Mouse (Mus musculus): ENCODE measurements around the gene Gm4559.
A peak's percentile ranks its signal among the peaks of the same experiment; 100 is the strongest.
"Not testable (repeated sequence)": the region's sequence is repeated elsewhere in the genome, so short reads cannot be mapped to it uniquely, and the experiment has no call there.

Gene Gm4559

GRCm38 (mm10) chr7:142274263-142274662 is at the start of gene Gm4559:
Gene Gm4559, minus strand, starts transcription at chr7:142274363.
- not testable (repeated sequence) for ATAC-seq (ENCODE audit: low TSS enrichment)

- no peak for ATAC-seq (ENCODE audit: low TSS enrichment)
These were observed 49.4 kb upstream of the Gm4559 start for GRCm38 (mm10) chr7:142323396-142324117.

- no peak for ATAC-seq (ENCODE audit: low TSS enrichment)
These were observed 48.5 kb upstream of the Gm4559 start for GRCm38 (mm10) chr7:142322641-142323040.

DNA sequence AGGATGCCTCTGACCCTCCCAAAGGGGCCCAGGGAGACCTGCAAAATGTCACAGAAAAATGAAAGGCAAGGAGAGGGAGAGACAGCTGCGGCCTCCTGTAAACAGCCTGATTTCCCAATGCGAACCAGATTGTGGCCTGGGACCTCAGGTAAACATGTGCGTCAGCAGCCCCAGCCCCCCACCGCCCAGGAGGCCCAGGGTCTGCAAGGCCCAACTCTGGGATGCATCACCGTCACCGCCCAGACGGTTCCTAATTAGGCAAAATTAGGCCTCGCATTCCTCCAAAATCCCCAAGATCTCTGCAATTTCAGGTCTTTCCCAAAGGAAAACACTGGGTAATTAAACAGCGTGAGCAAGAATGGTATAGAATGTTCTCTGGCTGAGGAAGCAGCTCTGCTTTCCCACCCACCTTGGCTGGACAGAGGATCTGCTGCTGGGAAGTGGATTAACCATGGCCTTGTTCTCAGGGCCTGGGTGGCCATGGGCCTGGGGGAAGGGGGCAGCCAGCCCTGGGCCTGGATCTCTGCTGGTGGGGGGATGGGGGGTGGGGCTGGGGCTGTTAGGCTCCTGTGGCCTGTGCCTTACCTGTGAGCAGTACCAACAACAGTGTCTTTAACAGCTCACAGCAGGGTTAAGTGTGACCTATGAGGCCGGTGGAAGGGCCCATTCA is 47.6 kb upstream of the Gm4559 start:
- not testable (repeated sequence) for ATAC-seq (ENCODE audit: low TSS enrichment)

DNA sequence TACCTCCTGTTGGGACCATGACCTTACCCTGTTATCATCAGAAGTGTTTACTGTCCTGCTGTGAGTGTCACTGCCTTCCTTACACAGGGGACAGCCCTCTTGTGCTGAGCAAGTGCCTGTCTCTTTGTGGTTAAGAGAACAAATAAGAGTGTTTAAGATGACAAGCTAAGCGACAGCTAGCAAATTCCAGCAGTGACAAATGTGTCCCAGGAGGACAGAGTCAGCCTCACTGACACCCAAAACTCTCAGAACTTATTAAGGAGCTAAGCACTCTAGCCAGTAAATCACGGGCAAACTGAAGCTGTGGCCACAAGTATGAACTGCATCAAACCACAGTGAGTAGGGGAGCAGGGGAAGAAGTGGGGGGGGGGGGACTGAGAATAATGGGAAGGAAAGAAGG is 46.7 kb upstream of the Gm4559 start:
- ATAC-seq (ENCODE audit: low TSS enrichment), result no peak

DNA sequence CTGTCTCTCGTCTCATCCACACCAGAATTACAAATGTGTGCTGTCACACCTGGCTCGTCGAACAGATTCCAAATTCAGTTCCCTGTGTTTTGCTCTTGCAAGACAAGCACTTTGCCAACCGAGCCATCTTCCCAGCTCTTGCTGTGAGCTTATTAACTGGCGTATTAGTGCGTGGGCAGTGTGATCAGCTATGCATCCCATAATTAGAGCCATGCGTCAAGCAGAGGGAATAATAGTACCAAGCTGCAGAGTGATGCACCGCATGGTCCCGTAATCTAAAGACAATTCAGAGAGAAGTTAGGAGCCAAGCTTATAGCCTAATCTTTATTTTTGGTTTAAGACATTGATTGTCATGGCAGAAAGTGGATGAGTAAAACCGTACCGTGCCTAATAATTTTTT is 45.0 kb upstream of the Gm4559 start:
- no peak for ATAC-seq (ENCODE audit: low TSS enrichment)

GRCm38 (mm10) chr7:142317216-142317615 is 43.1 kb upstream of the Gm4559 start:
- no peak for ATAC-seq (ENCODE audit: low TSS enrichment)

DNA sequence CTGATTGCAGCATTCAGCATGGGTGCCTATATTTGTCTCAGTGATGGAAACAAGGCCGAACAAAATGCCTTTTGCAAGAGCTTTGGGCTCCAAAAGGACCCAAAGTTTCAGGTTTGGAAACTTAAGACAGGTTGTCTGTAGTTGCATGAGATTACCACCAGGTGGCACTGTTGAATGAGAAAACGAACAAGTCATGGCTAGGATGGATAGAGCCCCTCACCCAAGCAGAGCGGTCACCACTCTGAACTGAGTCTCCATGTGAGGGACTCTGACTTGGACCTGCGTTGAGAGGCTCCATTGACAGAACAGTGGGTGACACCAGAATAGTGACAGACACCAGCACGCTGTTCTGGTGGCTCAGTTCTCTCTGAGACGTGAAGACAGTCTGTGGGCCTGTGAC is 42.4 kb upstream of the Gm4559 start:
- no peak for ATAC-seq (ENCODE audit: low TSS enrichment)

DNA sequence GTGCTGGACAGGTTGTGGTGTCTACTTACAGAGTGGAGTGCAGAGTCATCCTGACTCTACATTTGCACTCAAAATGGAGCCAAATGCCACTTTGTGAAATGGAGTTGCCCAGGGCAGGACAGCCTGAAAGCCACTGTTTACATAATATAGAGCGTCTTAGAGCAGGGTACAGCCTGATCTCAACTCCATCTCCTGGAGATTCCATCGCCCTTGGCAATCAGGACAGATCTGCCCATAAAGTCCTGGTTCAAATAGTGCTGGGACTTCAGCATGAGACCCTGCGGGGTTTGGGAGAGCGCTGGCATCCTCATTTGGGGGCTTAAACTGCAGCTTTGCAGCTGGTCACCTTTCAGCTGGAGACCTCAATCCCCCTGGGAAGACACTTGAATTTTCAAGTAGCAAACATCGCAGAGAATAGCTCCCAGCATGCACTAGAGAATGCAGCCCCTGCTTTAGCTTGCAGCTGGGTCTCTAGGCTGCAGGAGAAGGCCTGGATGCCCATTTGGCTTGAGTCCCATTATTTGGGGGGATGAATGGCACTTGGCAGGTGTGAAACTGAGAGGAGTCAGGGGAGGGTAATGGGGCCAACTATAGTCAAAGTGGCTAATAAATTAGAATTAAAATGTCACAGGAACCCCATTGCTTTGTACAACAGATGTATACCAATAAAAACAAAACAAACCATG is 40.6 kb upstream of the Gm4559 start:
- ATAC-seq (ENCODE audit: low TSS enrichment), result no peak

GRCm38 (mm10) chr7:142303929-142304328 is 29.8 kb upstream of the Gm4559 start:
- not testable (repeated sequence) for ATAC-seq (ENCODE audit: low TSS enrichment)

- no peak for ATAC-seq (ENCODE audit: low TSS enrichment)
These were observed 29.1 kb upstream of the Gm4559 start, which contains the start of gene Krtap5-4 for GRCm38 (mm10) chr7:142303249-142303648. Gene Krtap5-4, plus strand, starts transcription at chr7:142303549.

- not testable (repeated sequence) for ATAC-seq (ENCODE audit: low TSS enrichment)
These were observed 22.9 kb upstream of the Gm4559 start, which contains the start of gene Krtap5-1 for GRCm38 (mm10) chr7:142297018-142297417. Gene Krtap5-1, minus strand, starts transcription at chr7:142297118.

- ATAC-seq (ENCODE audit: low TSS enrichment), result not testable (repeated sequence)
These were observed 21.9 kb upstream of the Gm4559 start for GRCm38 (mm10) chr7:142296108-142296507.

DNA sequence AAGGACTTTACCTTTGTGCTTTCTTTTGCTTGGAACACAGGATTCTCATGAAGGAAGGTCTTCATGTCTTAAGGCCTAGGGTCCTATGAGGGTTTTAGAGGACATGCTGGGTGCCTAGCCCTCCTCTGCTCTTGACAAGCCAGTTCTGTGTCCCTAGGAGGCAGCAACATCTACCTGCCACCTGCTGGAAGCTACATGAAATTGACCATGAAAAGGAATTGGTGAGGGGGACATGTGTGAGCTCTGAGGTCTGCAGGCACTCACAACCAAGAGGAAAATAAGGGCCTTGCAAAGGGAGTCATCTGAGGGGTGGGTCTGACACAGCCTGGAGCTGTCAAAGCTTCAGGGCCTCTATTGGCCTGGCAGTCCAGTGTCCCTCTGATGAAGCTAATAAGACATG is 21.3 kb upstream of the Gm4559 start:
- no peak for ATAC-seq (ENCODE audit: low TSS enrichment)

DNA sequence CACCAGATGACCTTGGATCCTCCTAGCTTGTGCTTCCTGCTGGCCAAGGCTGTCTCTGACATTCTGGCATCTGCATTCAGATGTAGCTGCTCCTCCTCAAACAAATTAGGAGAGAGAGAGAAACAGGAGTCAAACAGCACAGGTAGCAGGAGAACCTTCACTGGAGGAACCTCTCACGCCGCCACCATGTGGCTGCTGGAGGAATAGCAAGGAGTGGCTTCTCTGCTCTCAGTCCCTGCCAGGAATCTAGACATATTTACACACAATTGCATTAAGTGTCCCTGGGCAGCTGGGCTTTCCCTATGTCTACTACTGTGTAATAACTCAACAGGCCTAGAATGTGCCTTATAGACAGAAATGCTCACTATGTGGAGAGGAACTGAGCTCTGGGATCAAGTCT is 19.7 kb upstream of the Gm4559 start:
- ATAC-seq (ENCODE audit: low TSS enrichment), result 0 out of 2 replicates have a peak, but pooled peaks have one; percentile 50

GRCm38 (mm10) chr7:142285910-142286612 is 11.9 kb upstream of the Gm4559 start:
- not testable (repeated sequence) for ATAC-seq (ENCODE audit: low TSS enrichment)

DNA sequence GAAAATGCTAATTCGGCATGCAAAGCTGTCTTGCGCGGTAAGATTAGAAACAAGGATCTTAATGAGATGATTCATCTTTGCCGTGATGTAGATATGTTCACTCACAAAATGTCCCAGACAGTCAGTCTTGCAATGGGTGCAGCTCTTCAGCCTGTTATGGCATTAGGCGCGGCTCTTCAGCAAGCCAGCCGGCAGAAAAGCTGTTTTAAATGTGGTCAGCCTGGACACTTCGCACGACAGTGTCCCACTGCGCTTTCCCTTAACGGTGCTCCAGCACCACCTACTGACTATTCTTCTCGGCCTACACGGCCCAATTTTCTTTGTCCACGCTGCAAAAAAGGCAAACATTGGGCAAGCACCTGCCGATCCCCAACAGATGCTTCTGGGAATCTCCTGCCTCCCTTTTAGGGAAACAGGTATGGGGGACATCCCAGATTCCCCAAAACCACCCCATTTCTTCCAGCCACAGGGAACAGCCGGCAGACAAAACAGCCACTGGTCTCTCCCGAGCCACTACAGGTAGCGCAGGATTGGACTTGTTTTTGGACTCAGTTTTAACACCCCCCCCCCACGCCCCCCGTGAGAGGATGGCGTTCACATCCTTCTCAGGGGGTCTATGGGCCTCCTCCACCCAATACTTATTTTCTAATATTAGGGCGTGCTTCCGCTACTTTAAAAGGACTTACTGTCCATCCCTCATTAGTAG is 11.1 kb upstream of the Gm4559 start:
- ATAC-seq (ENCODE audit: low TSS enrichment), result peak; percentile 74

DNA sequence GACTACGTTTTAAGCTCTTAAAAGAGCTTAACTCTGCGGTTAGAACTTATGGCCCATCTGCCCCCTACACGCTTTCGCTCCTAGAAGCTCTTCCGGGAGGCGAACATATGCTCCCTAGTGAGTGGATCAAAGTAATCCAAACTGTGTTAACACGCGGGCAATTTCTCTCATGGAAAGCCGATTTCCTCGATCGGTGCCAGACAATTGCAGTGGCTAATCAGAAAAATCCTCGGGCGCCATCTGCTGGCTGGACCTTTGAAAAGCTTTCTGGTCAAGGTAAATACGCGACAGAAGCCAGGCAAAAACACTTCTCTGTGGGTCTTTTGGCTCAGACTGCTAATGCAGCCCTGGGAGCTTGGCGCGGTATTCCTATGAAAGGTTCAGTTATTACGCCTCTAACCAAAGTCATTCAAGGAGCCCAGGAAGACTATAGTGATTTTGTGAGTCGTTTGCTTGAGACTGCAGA is 10.5 kb upstream of the Gm4559 start:
- peak; percentile 81 for ATAC-seq (ENCODE audit: low TSS enrichment)

GRCm38 (mm10) chr7:142284023-142284591 is 9.9 kb upstream of the Gm4559 start:
- peak; percentile 76; the same call in 1 of the 2 replicates for ATAC-seq (ENCODE audit: low TSS enrichment)

- ATAC-seq (ENCODE audit: low TSS enrichment), result not testable (repeated sequence)
These were observed 8.7 kb upstream of the Gm4559 start for GRCm38 (mm10) chr7:142282847-142283246.

DNA sequence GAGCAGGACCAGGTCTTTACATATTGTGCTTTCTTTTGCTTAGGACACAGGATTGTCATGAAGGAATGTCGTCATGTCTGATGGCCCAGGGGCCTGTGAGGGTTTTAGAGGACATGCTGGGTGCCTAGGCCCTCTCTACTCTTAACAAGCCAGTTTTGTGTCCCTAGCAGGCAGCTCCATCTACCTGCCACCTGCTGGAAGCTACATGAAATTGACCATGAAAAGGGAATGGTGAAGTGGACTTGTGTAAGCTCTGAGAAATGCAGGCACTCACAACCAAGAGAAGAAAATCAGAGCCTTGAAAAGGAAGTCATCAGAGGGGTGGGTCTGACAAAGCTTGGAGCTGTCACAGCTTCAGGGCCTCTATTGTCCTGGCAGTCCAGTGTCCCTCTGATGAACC is 5.1 kb upstream of the Gm4559 start:
- not testable (repeated sequence) for ATAC-seq (ENCODE audit: low TSS enrichment)
